Mouse (Mus musculus) myocyte (in vitro differentiated cells): ENCODE measurements at regions not wholly inside any gene's neighbourhood (a gene's known extent, or its start where the extent isn't known, plus 50 kb on each side); places are given as distances from the start of the nearest gene placed in this dataset.
A peak's percentile ranks its signal among the peaks of the same experiment; 100 is the strongest.

Experiments
- H3K27me3 ChIP-seq: one replicate; pipeline ENCODE4 v1.6.1; 2011; ENCODE audit not compliant: control insufficient read depth, insufficient read depth, insufficient read length
- H3K36me3 ChIP-seq: one replicate; pipeline ENCODE4 v1.6.1; 2011; ENCODE audit not compliant: control insufficient read depth, insufficient read depth
- H3K4me2 ChIP-seq: one replicate; pipeline ENCODE4 v1.6.1; 2011; ENCODE audit warnings: low read depth, control low read depth
- H3K4me3 ChIP-seq: one replicate; pipeline ENCODE4 v1.5.1; 2011; ENCODE audit warnings: mild to moderate bottlenecking, control low read depth, moderate library complexity
- H3K79me2 ChIP-seq: one replicate; pipeline ENCODE4 v1.6.1; 2011; ENCODE audit not compliant: control insufficient read depth, insufficient read depth
- H3ac ChIP-seq: one replicate; pipeline ENCODE4 v1.6.1; 2011; ENCODE audit not compliant: control insufficient read depth, insufficient read length
- CEBPB ChIP-seq: IDR thresholded peaks from 2 replicates; pipeline ENCODE4 v1.6.1; 2011; ENCODE audit warnings: mild to moderate bottlenecking, moderate library complexity; ENCODE audit not compliant: poor library complexity, insufficient read depth, severe bottlenecking
- E2F4 ChIP-seq: IDR thresholded peaks from one replicate; pipeline ENCODE4 v1.6.1; 2011; ENCODE audit warnings: mild to moderate bottlenecking, control low read depth, moderate library complexity; ENCODE audit not compliant: insufficient read depth
- MAX ChIP-seq: IDR thresholded peaks from one replicate; pipeline ENCODE4 v1.6.1; 2011; ENCODE audit warnings: low read depth, mild to moderate bottlenecking, control low read depth
- MYOD1 ChIP-seq, 3 experiments: IDR thresholded peaks; one replicate each; pipeline ENCODE4 v1.6.1; 2011; ENCODE audit warnings: control low read depth in 2 of 3, low read depth in 2 of 3, mild to moderate bottlenecking in 2 of 3, moderate library complexity in 1 of 3; ENCODE audit not compliant: insufficient read length in 2 of 3, control insufficient read depth in 1 of 3
- MYOG ChIP-seq, 3 experiments: IDR thresholded peaks; one replicate each; pipeline ENCODE4 v1.6.1; 2011; ENCODE audit warnings: control low read depth in 2 of 3, low read depth in 2 of 3, mild to moderate bottlenecking in 2 of 3; ENCODE audit not compliant: insufficient read length in 2 of 3, control insufficient read depth in 1 of 3, insufficient read depth in 1 of 3
- POLR2A ChIP-seq: IDR thresholded peaks from one replicate; pipeline ENCODE4 v1.6.1; 2011; ENCODE audit warnings: low read depth, mild to moderate bottlenecking, control low read depth, moderate library complexity; ENCODE audit not compliant: insufficient read length
- POLR2AphosphoS2 ChIP-seq: IDR thresholded peaks from one replicate; pipeline ENCODE4 v1.6.1; 2011; ENCODE audit warnings: low read depth, control low read depth; ENCODE audit not compliant: insufficient read length
- REST ChIP-seq: IDR thresholded peaks from one replicate; pipeline ENCODE4 v1.6.1; 2011; ENCODE audit warnings: mild to moderate bottlenecking, control low read depth, moderate library complexity; ENCODE audit not compliant: insufficient read depth, insufficient read length
- SRF ChIP-seq: IDR thresholded peaks from one replicate; pipeline ENCODE4 v1.6.1; 2011; ENCODE audit warnings: low read depth; ENCODE audit not compliant: control insufficient read depth, insufficient read length
- TCF12 ChIP-seq: IDR thresholded peaks from one replicate; pipeline ENCODE4 v1.6.1; 2011; ENCODE audit warnings: mild to moderate bottlenecking, control low read depth; ENCODE audit not compliant: poor library complexity, insufficient read depth, severe bottlenecking
- TCF3 ChIP-seq: IDR thresholded peaks from one replicate; pipeline ENCODE4 v1.6.1; 2011; ENCODE audit warnings: low read depth, control low read depth; ENCODE audit not compliant: insufficient read length
- USF1 ChIP-seq: IDR thresholded peaks from one replicate; pipeline ENCODE4 v1.6.1; 2011; ENCODE audit warnings: low read depth, mild to moderate bottlenecking, control low read depth, moderate library complexity

DNA sequence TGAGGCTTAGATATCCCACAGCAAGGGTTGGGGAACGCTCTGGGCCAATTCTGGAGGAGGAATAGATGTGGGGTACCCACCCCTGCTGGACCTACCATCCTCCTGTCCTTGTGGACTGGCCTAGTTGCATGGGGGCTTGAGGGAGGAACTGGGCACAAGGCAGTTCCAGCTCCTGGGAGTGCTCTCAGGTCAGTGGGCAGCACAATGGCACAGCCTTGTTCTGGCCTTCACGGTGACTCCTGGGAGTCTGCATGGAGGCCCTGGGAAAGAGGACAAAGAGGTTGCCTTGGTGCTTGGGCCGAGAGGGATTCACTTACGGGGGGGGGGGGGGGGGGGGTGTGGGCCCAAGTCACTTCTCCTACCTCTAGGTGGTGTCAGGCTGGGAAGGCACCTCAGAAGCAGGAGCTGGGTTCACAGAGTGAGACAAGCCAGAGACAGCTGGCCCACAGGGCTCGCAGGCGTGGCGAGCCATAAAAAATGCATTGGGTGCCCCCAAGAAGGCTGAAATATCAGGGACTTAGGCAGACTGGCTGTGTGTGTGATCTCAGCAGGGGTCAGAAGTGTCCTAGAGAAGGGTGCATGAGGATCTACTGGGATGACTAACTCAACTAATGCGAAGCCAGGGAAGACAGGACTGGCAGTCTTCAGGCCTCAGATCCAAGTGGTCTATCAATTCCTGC, 83.7 kb downstream of the 1700001O22Rik start:
- Histone ChIP-seq H3K4me3 (peak overlapping the region; percentile 46), H3K36me3 (no peaks in the 10 kb centered on the region), H3K79me2 (peaks cover 6% of the 10 kb centered on the region), H3K4me2 (peak overlapping the region; percentile 100), H3K27me3 (no peaks in the 10 kb centered on the region), H3ac (peak overlapping the region; percentile 28)
- TF ChIP-seq POLR2A = no peak
- no peak for TF ChIP-seq POLR2AphosphoS2
- TF ChIP-seq SRF = no peak
- TF ChIP-seq CEBPB = no peak
- no peak for TF ChIP-seq TCF12
- TF ChIP-seq E2F4 = no peak
- no peak for TF ChIP-seq TCF3
- no peak for TF ChIP-seq USF1
- peak in 1 of 3 experiments; percentile 62 for TF ChIP-seq MYOG (IDR thresholded peaks at IDR 0.05; ENCODE audit: control insufficient read depth in 1 of 3, insufficient read depth in 1 of 3, insufficient read length in 2 of 3, low read depth in 2 of 3)
- TF ChIP-seq MYOD1 (IDR thresholded peaks at IDR 0.05; ENCODE audit: control insufficient read depth in 1 of 3, insufficient read length in 2 of 3, low read depth in 2 of 3) = peak in 2 of 3 experiments; percentile 31 to 87
- peak; percentile 34 for TF ChIP-seq MAX
- no peak for TF ChIP-seq REST

DNA sequence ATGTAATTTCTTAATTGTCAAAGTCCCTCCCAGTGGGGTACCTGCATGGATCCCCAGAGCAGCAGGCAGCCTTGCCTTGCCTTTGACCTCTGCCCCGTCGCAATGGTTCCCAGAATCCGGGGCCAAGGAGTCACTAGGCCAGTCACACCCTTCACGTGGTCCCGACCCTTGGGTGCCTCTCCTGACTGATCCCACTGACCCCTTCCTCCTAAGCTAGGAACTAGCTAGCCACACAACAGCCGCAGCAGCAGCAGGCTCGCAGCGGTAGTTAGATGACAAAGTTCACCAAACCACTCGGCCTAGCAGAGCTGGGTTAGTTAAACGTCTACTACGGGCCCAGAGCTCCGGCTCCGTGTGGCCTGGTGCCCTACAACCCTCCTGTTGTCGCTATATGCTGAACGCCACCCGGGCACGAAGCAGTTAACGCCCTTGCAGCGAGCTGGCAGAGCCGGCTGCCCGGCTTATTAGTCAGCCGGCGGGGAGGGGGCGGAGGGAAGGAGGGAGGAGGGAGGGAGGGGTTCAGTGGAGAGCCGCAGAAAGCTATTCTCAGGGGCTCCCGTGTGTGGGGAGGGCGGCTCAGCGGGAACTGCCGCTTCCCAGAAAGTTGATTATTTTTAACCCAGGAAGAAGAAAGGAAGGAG, 84.6 kb downstream of the 1700001O22Rik start:
- Histone ChIP-seq H3K79me2 (peaks cover 6% of the 10 kb centered on the region), H3K36me3 (no peaks in the 10 kb centered on the region), H3K27me3 (no peaks in the 10 kb centered on the region), H3K4me2 (peak overlapping the region; percentile 100), H3ac (peak overlapping the region; percentile 28), H3K4me3 (peak overlapping the region; percentile 46)
- peak; percentile 21 for TF ChIP-seq USF1
- no peak for TF ChIP-seq SRF

DNA sequence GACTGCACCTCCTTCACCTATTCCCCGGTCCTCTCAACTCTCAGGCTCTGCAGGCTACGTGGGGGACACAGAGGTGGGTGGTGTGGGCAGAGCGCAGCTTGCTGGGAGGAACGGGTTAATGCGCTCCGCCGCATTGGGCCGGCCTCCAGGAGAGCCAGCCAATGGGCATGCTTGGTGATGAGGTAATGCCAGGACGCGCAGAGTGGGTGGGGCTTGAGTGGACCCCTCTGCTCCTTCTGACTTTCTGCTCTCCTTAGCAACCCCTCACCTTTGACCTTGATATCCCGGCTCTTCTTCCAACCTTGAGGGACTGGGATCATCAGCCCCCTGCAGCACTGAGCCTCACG, 85.2 kb downstream of the 1700001O22Rik start:
- H3K27me3 ChIP-seq = no peaks in the 10 kb centered on the region
- H3ac ChIP-seq = peak overlapping the region; percentile 28
- TF ChIP-seq TCF3 = no peak
- H3K4me3 ChIP-seq = peak overlapping the region; percentile 46
- peaks cover 6% of the 10 kb centered on the region for H3K79me2 ChIP-seq
- H3K36me3 ChIP-seq = no peaks in the 10 kb centered on the region
- peak overlapping the region; percentile 99 for H3K4me2 ChIP-seq

DNA sequence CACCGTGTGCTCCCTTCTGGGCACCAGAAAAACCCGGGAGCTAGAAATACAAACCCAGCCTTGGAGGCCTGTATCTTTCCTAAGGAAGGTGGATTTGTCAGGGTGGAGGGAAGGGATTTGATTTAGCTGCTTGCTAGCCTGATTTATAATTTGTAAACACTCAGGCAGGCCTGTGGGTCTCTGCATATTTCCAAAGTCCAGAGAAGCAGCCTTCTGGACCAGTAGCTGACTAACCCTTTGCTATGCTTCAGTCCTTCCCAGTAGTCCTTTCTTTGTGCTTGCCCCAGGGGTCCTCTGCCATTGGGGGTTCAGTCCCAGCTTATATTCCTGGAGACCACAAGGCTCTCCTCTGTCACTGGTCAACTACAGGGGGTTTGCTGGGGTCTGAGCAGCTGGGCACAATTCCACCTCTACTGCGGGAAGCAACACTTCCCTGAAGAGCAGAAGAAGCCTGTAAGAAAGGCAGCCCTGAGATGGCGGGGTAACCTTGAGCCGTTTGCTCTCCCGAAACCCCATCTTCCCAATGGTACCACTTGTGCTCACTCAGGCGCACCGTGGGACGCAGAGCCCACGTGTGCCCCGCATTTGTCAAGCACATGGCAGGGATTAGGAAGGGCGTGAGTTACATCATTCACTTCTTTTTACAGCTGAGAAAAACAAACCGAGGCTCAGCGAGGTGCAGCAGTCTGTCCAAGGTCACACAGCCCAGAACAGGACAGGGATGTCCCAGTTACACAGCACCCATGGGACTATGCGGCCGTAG, 85.7 kb downstream of the 1700001O22Rik start:
- Histone ChIP-seq H3K4me3 (peak overlapping the region; percentile 46), H3K36me3 (no peaks in the 10 kb centered on the region), H3K27me3 (no peaks in the 10 kb centered on the region), H3K79me2 (peaks cover 6% of the 10 kb centered on the region), H3ac (peak overlapping the region; percentile 28), H3K4me2 (peak overlapping the region; percentile 99)
- TF ChIP-seq TCF12 (peak; percentile 19), USF1 (peak; percentile 73), MYOG (IDR thresholded peaks at IDR 0.05; ENCODE audit: control insufficient read depth in 1 of 3, insufficient read depth in 1 of 3, insufficient read length in 2 of 3, low read depth in 2 of 3) (peak in 1 of 3 experiments; percentile 40), POLR2AphosphoS2 (no peak), E2F4 (no peak), REST (no peak), TCF3 (no peak), SRF (no peak), MAX (peak; percentile 96), MYOD1 (IDR thresholded peaks at IDR 0.05; ENCODE audit: control insufficient read depth in 1 of 3, insufficient read length in 2 of 3, low read depth in 2 of 3) (peak in 1 of 3 experiments; percentile 50), CEBPB (peak; percentile 69), POLR2A (no peak)
